Mouse (Mus musculus): Measurements from ENCODE around the gene Ddx18.

The Ddx18 gene

GRCm38 (mm10) chr1:121527600-121528398 lies 40.0 kb downstream of the Ddx18 start:
- intact Hi-C loops (cut with DNase I) = no loop called here

- intact Hi-C loops (cut with DNase I) = no loop called here
These were observed 40.7 kb downstream of the Ddx18 start for GRCm38 (mm10) chr1:121527061-121527460.

- intact Hi-C loops (cut with DNase I) = no loop called here
These were observed 49.2 kb downstream of the Ddx18 start for GRCm38 (mm10) chr1:121518609-121519008.

GRCm38 (mm10) chr1:121511966-121512365 lies 55.8 kb downstream of the Ddx18 start:
- intact Hi-C loops (cut with DNase I) = no loop called here

- intact Hi-C loops (cut with DNase I) = no loop called here
These were observed 56.6 kb downstream of the Ddx18 start for GRCm38 (mm10) chr1:121511186-121511585.

- intact Hi-C loops (cut with DNase I) = no loop called here
These were observed 57.2 kb downstream of the Ddx18 start for GRCm38 (mm10) chr1:121510420-121511140.

GRCm38 (mm10) chr1:121508729-121509128 lies 59.1 kb downstream of the Ddx18 start:
- intact Hi-C loops (cut with DNase I) = no loop called here
